Mouse (Mus musculus): ENCODE results near the gene Prelid1.

Gene Prelid1

GRCm38 (mm10) chr13:55319931-55320533, at the start of gene Prelid1:
Prelid1 (plus strand) TSS chr13:55320500.
- no peak for DNase-seq (ENCODE audit: low spot score)

- no peak for DNase-seq (ENCODE audit: low spot score)
These were observed 43.1 kb upstream of the Prelid1 start for GRCm38 (mm10) chr13:55277203-55277602.

GRCm38 (mm10) chr13:55277646-55278045, 42.7 kb upstream of the Prelid1 start:
- no peak for DNase-seq (ENCODE audit: low spot score)

GRCm38 (mm10) chr13:55288854-55289253, 31.4 kb upstream of the Prelid1 start:
- DNase-seq (ENCODE audit: low spot score), result no peak

- no peak for DNase-seq (ENCODE audit: low spot score)
These were observed 23.5 kb upstream of the Prelid1 start for GRCm38 (mm10) chr13:55296760-55297159.

GRCm38 (mm10) chr13:55300913-55301312, 19.4 kb upstream of the Prelid1 start:
- DNase-seq (ENCODE audit: low spot score), result no peak

GRCm38 (mm10) chr13:55312028-55312630, 8.2 kb upstream of the Prelid1 start:
- DNase-seq (ENCODE audit: low spot score), result no peak

- DNase-seq (ENCODE audit: low spot score), result no peak
These were observed 7.2 kb upstream of the Prelid1 start for GRCm38 (mm10) chr13:55313051-55313450.

GRCm38 (mm10) chr13:55314891-55315412, 5.3 kb upstream of the Prelid1 start:
- no peak for DNase-seq (ENCODE audit: low spot score)

GRCm38 (mm10) chr13:55318351-55318750, 1.9 kb upstream of the Prelid1 start:
- no peak for DNase-seq (ENCODE audit: low spot score)

- peak; percentile 95 for DNase-seq (ENCODE audit: low spot score)
These were observed 1.3 kb downstream of the Prelid1 start, which contains the start of gene Rab24 for GRCm38 (mm10) chr13:55321434-55322129. Rab24 (minus strand) TSS chr13:55321946.

- peak; percentile 63 for DNase-seq (ENCODE audit: low spot score)
These were observed 2.0 kb downstream of the Prelid1 start for GRCm38 (mm10) chr13:55322130-55322825.

- no peak for DNase-seq (ENCODE audit: low spot score)
These were observed 5.3 kb downstream of the Prelid1 start for GRCm38 (mm10) chr13:55325596-55325995.

GRCm38 (mm10) chr13:55327169-55327568, 6.9 kb downstream of the Prelid1 start:
- no peak for DNase-seq (ENCODE audit: low spot score)

- peak; percentile 86 for DNase-seq (ENCODE audit: low spot score)
These were observed 7.3 kb downstream of the Prelid1 start for GRCm38 (mm10) chr13:55327633-55328032.

- DNase-seq (ENCODE audit: low spot score), result no peak
These were observed 7.9 kb downstream of the Prelid1 start for GRCm38 (mm10) chr13:55328171-55328570.

- no peak for DNase-seq (ENCODE audit: low spot score)
These were observed 8.3 kb downstream of the Prelid1 start for GRCm38 (mm10) chr13:55328641-55329040.

- DNase-seq (ENCODE audit: low spot score), result no peak
These were observed 8.9 kb downstream of the Prelid1 start for GRCm38 (mm10) chr13:55329109-55329682.

GRCm38 (mm10) chr13:55329683-55330566, 9.6 kb downstream of the Prelid1 start, which contains the start of gene Mxd3:
Mxd3 (minus strand) TSS chr13:55329823.
- peak; percentile 84 for DNase-seq (ENCODE audit: low spot score)

GRCm38 (mm10) chr13:55330567-55331400, 10.5 kb downstream of the Prelid1 start:
- no peak for DNase-seq (ENCODE audit: low spot score)
